Mouse (Mus musculus): ENCODE measurements around the gene Htr2b. TPM values are rescaled to one million over a fixed set of nuclear protein-coding genes. Genes with fewer than 3 reads are reported as not detected.
A peak's percentile ranks its signal among the peaks of the same experiment; 100 is the strongest.

Gene Htr2b
- 0.20 and 0.41 TPM in 2 replicates for polyA plus RNA-seq (2014; fragmentation: Nextera tagmentation; extraction: Ambion mirVana)

- Histone ChIP-seq H3K27me3 (replicated peaks; ENCODE audit: control insufficient read depth, insufficient read depth, low read length) (no peaks in the 10 kb centered on the region), H3K36me3 (ENCODE audit: control insufficient read depth, insufficient read depth, low read length) (peaks cover 11% of the 10 kb centered on the region), H3K27ac (ENCODE audit: low read depth, low read length) (no peak within 1 kb of the TSS), H3K9ac (ENCODE audit: low read length) (no peak within 1 kb of the TSS), H3K4me3 (ENCODE audit: low read depth, low read length) (no peak within 1 kb of the TSS), H3K4me2 (ENCODE audit: low read length) (no peak within 1 kb of the TSS), H3K9me3 (replicated peaks; ENCODE audit: control insufficient read depth, low read length) (no peaks in the 10 kb centered on the region), H3K4me1 (ENCODE audit: control insufficient read depth, insufficient read depth, low read length) (no peaks in the 10 kb centered on the region)
- no peak for ATAC-seq
- DNase-seq (ENCODE audit: low spot score), result peak; percentile 39
- WGBS, result 40% methylated on average over 6 of the region's 6 CpGs
Observed at GRCm38 (mm10) chr1:86111779-86112178, at the start of gene Htr2b. TSS of gene Htr2b (minus strand) at chr1:86111970.

GRCm38 (mm10) chr1:86161061-86161460 lies 49.3 kb upstream of the Htr2b start:
- no peak overlapping the region for H3K4me2 ChIP-seq (ENCODE audit: low read length)

DNA sequence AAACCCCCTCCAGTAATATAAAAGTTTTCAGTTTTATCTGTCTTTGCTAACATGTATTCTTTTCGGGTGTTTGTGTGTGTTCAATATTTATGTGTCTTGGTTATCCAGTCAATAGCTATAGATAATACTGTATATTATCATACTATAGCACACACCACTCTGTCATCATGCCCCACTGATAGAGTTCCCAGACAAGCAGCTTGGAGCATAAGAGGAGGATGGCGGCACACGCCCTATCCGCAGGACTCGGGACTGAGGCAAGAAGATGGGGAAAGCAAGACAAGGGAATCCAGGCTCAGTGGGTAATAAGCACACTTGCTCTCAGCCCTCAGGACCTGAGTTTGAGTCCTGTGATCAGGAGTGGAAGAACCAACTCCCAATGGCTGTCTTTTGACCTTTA lies 48.7 kb upstream of the Htr2b start:
- no peaks in the 10 kb centered on the region for H3K9me3 ChIP-seq (replicated peaks; ENCODE audit: control insufficient read depth, low read length)
- H3K27ac ChIP-seq (ENCODE audit: low read depth, low read length), result no peak overlapping the region
- no peak for DNase-seq (ENCODE audit: low spot score)
- ATAC-seq, result no peak
- H3K4me3 ChIP-seq (ENCODE audit: low read depth, low read length), result no peak overlapping the region
- no peak overlapping the region for H3K4me2 ChIP-seq (ENCODE audit: low read length)
- H3K9ac ChIP-seq (ENCODE audit: low read length), result no peak overlapping the region
- H3K4me1 ChIP-seq (ENCODE audit: control insufficient read depth, insufficient read depth, low read length), result no peaks in the 10 kb centered on the region; the same call in 1 of the 2 replicates
- WGBS, result 93% methylated on average over 5 of the region's 5 CpGs
- H3K36me3 ChIP-seq (ENCODE audit: control insufficient read depth, insufficient read depth, low read length), result peaks cover 59% of the 10 kb centered on the region
- H3K27me3 ChIP-seq (replicated peaks; ENCODE audit: control insufficient read depth, insufficient read depth, low read length), result no peaks in the 10 kb centered on the region

More at GRCm38 (mm10) chr1:86161061-86161460, 49.3 kb upstream of the Htr2b start:
- H3K9me3 ChIP-seq (replicated peaks; ENCODE audit: control insufficient read depth, low read length), result no peaks in the 10 kb centered on the region
- DNase-seq (ENCODE audit: low spot score), result no peak
- no peak for ATAC-seq
- no peak overlapping the region for H3K9ac ChIP-seq (ENCODE audit: low read length)
- H3K27me3 ChIP-seq (replicated peaks; ENCODE audit: control insufficient read depth, insufficient read depth, low read length), result no peaks in the 10 kb centered on the region
- 94% methylated on average over 5 of the region's 5 CpGs for WGBS
- H3K27ac ChIP-seq (ENCODE audit: low read depth, low read length), result no peak overlapping the region
- H3K4me1 ChIP-seq (ENCODE audit: control insufficient read depth, insufficient read depth, low read length), result no peaks in the 10 kb centered on the region
- peaks cover 65% of the 10 kb centered on the region for H3K36me3 ChIP-seq (ENCODE audit: control insufficient read depth, insufficient read depth, low read length)
- no peak overlapping the region for H3K4me3 ChIP-seq (ENCODE audit: low read depth, low read length)

- no peaks in the 10 kb centered on the region for H3K27me3 ChIP-seq (replicated peaks; ENCODE audit: control insufficient read depth, insufficient read depth, low read length)
- WGBS, result 93% methylated on average over 6 of the region's 6 CpGs
- H3K9me3 ChIP-seq (replicated peaks; ENCODE audit: control insufficient read depth, low read length), result no peaks in the 10 kb centered on the region
- no peak overlapping the region for H3K9ac ChIP-seq (ENCODE audit: low read length)
- no peak for DNase-seq (ENCODE audit: low spot score)
- H3K36me3 ChIP-seq (ENCODE audit: control insufficient read depth, insufficient read depth, low read length), result peaks cover 55% of the 10 kb centered on the region
- H3K4me1 ChIP-seq (ENCODE audit: control insufficient read depth, insufficient read depth, low read length), result peaks cover 4% of the 10 kb centered on the region; the same call in 1 of the 2 replicates
- no peak overlapping the region for H3K4me2 ChIP-seq (ENCODE audit: low read length)
- H3K4me3 ChIP-seq (ENCODE audit: low read depth, low read length), result no peak overlapping the region
- H3K27ac ChIP-seq (ENCODE audit: low read depth, low read length), result no peak overlapping the region
- ATAC-seq, result no peak
Observed at GRCm38 (mm10) chr1:86160059-86160458, 48.3 kb upstream of the Htr2b start.

GRCm38 (mm10) chr1:86156595-86156994 lies 44.8 kb upstream of the Htr2b start:
- H3K27me3 ChIP-seq (replicated peaks; ENCODE audit: control insufficient read depth, insufficient read depth, low read length), result no peaks in the 10 kb centered on the region
- no peak overlapping the region for H3K27ac ChIP-seq (ENCODE audit: low read depth, low read length)
- DNase-seq (ENCODE audit: low spot score) (no peak), ATAC-seq (no peak)
- no peak overlapping the region for H3K4me2 ChIP-seq (ENCODE audit: low read length)
- H3K9me3 ChIP-seq (replicated peaks; ENCODE audit: control insufficient read depth, low read length), result no peaks in the 10 kb centered on the region
- H3K9ac ChIP-seq (ENCODE audit: low read length), result no peak overlapping the region
- no peak overlapping the region for H3K4me3 ChIP-seq (ENCODE audit: low read depth, low read length)
- H3K4me1 ChIP-seq (ENCODE audit: control insufficient read depth, insufficient read depth, low read length), result peaks cover 5% of the 10 kb centered on the region; the same call in 1 of the 2 replicates
- H3K36me3 ChIP-seq (ENCODE audit: control insufficient read depth, insufficient read depth, low read length), result peaks cover 29% of the 10 kb centered on the region
- WGBS, result 89% methylated on average over 6 of the region's 6 CpGs

DNA sequence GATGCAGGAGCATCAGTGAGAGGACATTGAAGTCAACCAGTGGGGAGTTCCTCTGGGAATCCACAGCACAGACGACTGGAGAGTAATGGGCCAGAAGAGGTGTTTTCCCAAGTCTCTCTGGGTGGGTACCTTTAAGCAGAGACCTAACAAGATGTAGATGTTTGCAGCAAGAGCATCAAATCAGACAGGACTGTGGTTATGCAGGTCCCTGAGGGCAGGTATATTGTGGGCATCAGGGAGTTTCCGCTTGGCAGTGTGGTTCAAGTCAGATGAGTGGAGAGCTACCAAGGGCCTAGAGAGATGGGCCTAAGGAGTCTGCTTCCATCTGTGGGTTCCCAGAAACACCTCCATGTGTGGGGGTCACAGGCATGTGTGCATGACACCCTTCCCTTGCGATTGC lies 44.3 kb upstream of the Htr2b start:
- Histone ChIP-seq H3K36me3 (ENCODE audit: control insufficient read depth, insufficient read depth, low read length) (peaks cover 23% of the 10 kb centered on the region), H3K4me3 (ENCODE audit: low read depth, low read length) (no peak overlapping the region), H3K27ac (ENCODE audit: low read depth, low read length) (no peak overlapping the region), H3K9me3 (replicated peaks; ENCODE audit: control insufficient read depth, low read length) (no peaks in the 10 kb centered on the region), H3K9ac (ENCODE audit: low read length) (peak overlapping the region; percentile 83; the same call in 1 of the 2 replicates), H3K4me1 (ENCODE audit: control insufficient read depth, insufficient read depth, low read length) (peaks cover 5% of the 10 kb centered on the region; the same call in 1 of the 2 replicates), H3K27me3 (replicated peaks; ENCODE audit: control insufficient read depth, insufficient read depth, low read length) (no peaks in the 10 kb centered on the region), H3K4me2 (ENCODE audit: low read length) (no peak overlapping the region)
- DNase-seq (ENCODE audit: low spot score), result no peak
- no peak for ATAC-seq
- WGBS, result 78% methylated on average over 3 of the region's 3 CpGs

- ATAC-seq (no peak), DNase-seq (ENCODE audit: low spot score) (no peak)
- peak overlapping the region; percentile 73 for H3K4me3 ChIP-seq (ENCODE audit: low read depth, low read length)
- peaks cover 5% of the 10 kb centered on the region; the same call in 1 of the 2 replicates for H3K4me1 ChIP-seq (ENCODE audit: control insufficient read depth, insufficient read depth, low read length)
- H3K9me3 ChIP-seq (replicated peaks; ENCODE audit: control insufficient read depth, low read length), result no peaks in the 10 kb centered on the region
- under 1% methylated on average over 18 of the region's 18 CpGs for WGBS
- H3K27ac ChIP-seq (ENCODE audit: low read depth, low read length), result no peak overlapping the region
- H3K27me3 ChIP-seq (replicated peaks; ENCODE audit: control insufficient read depth, insufficient read depth, low read length), result no peaks in the 10 kb centered on the region
- H3K4me2 ChIP-seq (ENCODE audit: low read length), result peak overlapping the region; percentile 63
- peaks cover 11% of the 10 kb centered on the region; the same call in 1 of the 2 replicates for H3K36me3 ChIP-seq (ENCODE audit: control insufficient read depth, insufficient read depth, low read length)
- H3K9ac ChIP-seq (ENCODE audit: low read length), result peak overlapping the region; percentile 83
Observed at GRCm38 (mm10) chr1:86154824-86155164, 43.0 kb upstream of the Htr2b start.

- Histone ChIP-seq H3K9ac (ENCODE audit: low read length) (peak within 1 kb of the TSS; percentile 83), H3K27me3 (replicated peaks; ENCODE audit: control insufficient read depth, insufficient read depth, low read length) (no peaks in the 10 kb centered on the region), H3K4me3 (ENCODE audit: low read depth, low read length) (peak within 1 kb of the TSS; percentile 73), H3K4me2 (ENCODE audit: low read length) (peak within 1 kb of the TSS; percentile 76), H3K36me3 (ENCODE audit: control insufficient read depth, insufficient read depth, low read length) (0 out of 2 replicates have a peak, but pooled peaks cover 10% of the 10 kb centered on the region), H3K27ac (ENCODE audit: low read depth, low read length) (peak within 1 kb of the TSS; percentile 79), H3K4me1 (ENCODE audit: control insufficient read depth, insufficient read depth, low read length) (peaks cover 5% of the 10 kb centered on the region; the same call in 1 of the 2 replicates), H3K9me3 (replicated peaks; ENCODE audit: control insufficient read depth, low read length) (no peaks in the 10 kb centered on the region)
- DNase-seq (ENCODE audit: low spot score) (peak; percentile 98), ATAC-seq (peak; percentile 100)
- 4% methylated on average over 40 of the region's 40 CpGs for WGBS
Observed at GRCm38 (mm10) chr1:86154133-86154823, 42.5 kb upstream of the Htr2b start, which contains the start of gene Armc9. TSS of gene Armc9 (plus strand) at chr1:86154780.

- H3K27me3 ChIP-seq (replicated peaks; ENCODE audit: control insufficient read depth, insufficient read depth, low read length), result no peaks in the 10 kb centered on the region
- 0 out of 2 replicates have a peak, but pooled peaks cover under 1% of the 10 kb centered on the region for H3K36me3 ChIP-seq (ENCODE audit: control insufficient read depth, insufficient read depth, low read length)
- H3K27ac ChIP-seq (ENCODE audit: low read depth, low read length), result no peak overlapping the region
- ATAC-seq, result no peak
- WGBS, result 93% methylated on average over 1 of the region's 1 CpGs
- H3K4me3 ChIP-seq (ENCODE audit: low read depth, low read length), result no peak overlapping the region
- DNase-seq (ENCODE audit: low spot score), result no peak
- H3K4me2 ChIP-seq (ENCODE audit: low read length), result no peak overlapping the region
- peaks cover 5% of the 10 kb centered on the region; the same call in 1 of the 2 replicates for H3K4me1 ChIP-seq (ENCODE audit: control insufficient read depth, insufficient read depth, low read length)
- H3K9ac ChIP-seq (ENCODE audit: low read length), result no peak overlapping the region
- H3K9me3 ChIP-seq (replicated peaks; ENCODE audit: control insufficient read depth, low read length), result no peaks in the 10 kb centered on the region
Observed at GRCm38 (mm10) chr1:86152618-86153017, 40.8 kb upstream of the Htr2b start.
